Mouse (Mus musculus): ENCODE data around the gene Slc9a8. TPM values are rescaled to one million over a fixed set of nuclear protein-coding genes. Genes with fewer than 3 reads are reported as not detected.
A peak's percentile ranks its signal among the peaks of the same experiment; 100 is the strongest.

Gene Slc9a8
- total and polyA plus RNA-seq, 3 experiments = 16.7 to 25.8 TPM; not detected in 1

GRCm38 (mm10) chr2:167424040-167424439, 2.5 kb downstream of the Slc9a8 start:
- Histone ChIP-seq H3K4me3 (ENCODE audit: control insufficient read depth in 1 of 2, insufficient read depth in 1 of 2, low read depth in 2 of 2, low read length in 2 of 2) (no peak overlapping the region), H3K36me3 (ENCODE audit: control insufficient read depth in 1 of 2, insufficient read depth in 2 of 2, low read length in 2 of 2) (peaks cover 23 to 33% of the 10 kb centered on the region in 2 experiments)

GRCm38 (mm10) chr2:167424516-167424915, 3.0 kb downstream of the Slc9a8 start:
- TF ChIP-seq RCOR1 (IDR thresholded peaks at IDR 0.05; ENCODE audit: low read depth, low read length) = no peak
- TF ChIP-seq GATA1 (IDR thresholded peaks at IDR 0.05; ENCODE audit: low read depth, low read length) = no peak
- 0 out of 2 replicates have a peak, but pooled peaks have one; percentile 21 for TF ChIP-seq MAX (IDR thresholded peaks at IDR 0.05; ENCODE audit: low read length)
- TF ChIP-seq SIN3A (IDR thresholded peaks at IDR 0.05; ENCODE audit: low read length) = no peak; the same call in 1 of the 2 replicates
- no peak for TF ChIP-seq MEF2A (IDR thresholded peaks at IDR 0.05; ENCODE audit: extremely low read depth, insufficient replicate concordance, low read depth, low read length, poor library complexity, severe bottlenecking)
- peak; percentile 50; the same call in 1 of the 2 replicates for TF ChIP-seq USF1 (IDR thresholded peaks at IDR 0.05; ENCODE audit: low read depth, low read length)
- no peak overlapping the region for H3K9ac ChIP-seq (ENCODE audit: control insufficient read depth, low read depth, low read length, poor library complexity, severe bottlenecking)
- no peaks in the 10 kb centered on the region for H3K9me3 ChIP-seq (replicated peaks; ENCODE audit: insufficient read depth, low read length)
- peaks cover 28% of the 10 kb centered on the region for H3K79me2 ChIP-seq (ENCODE audit: control insufficient read depth, insufficient read depth, low read length, poor library complexity)
- peaks cover 23 to 33% of the 10 kb centered on the region in 2 experiments for H3K36me3 ChIP-seq (ENCODE audit: control insufficient read depth in 1 of 2, insufficient read depth in 2 of 2, low read length in 2 of 2)
- H3K27me3 ChIP-seq (ENCODE audit: control insufficient read depth in 1 of 2, insufficient read depth in 2 of 2, low read length in 2 of 2) = no peaks in the 10 kb centered on the region
- peaks cover 5 to 16% of the 10 kb centered on the region in 2 experiments; a peak in 3 of 4 replicates for H3K4me1 ChIP-seq (ENCODE audit: control insufficient read depth in 1 of 2, insufficient read depth in 2 of 2, low read length in 2 of 2)
- no peak overlapping the region for H3K4me3 ChIP-seq (ENCODE audit: control insufficient read depth in 1 of 2, insufficient read depth in 1 of 2, low read depth in 2 of 2, low read length in 2 of 2)
- H3K27ac ChIP-seq (ENCODE audit: control insufficient read depth, low read depth, low read length) = no peak overlapping the region
- DNase-seq (ENCODE audit: low read depth, low spot score) = peak; percentile 24

More at GRCm38 (mm10) chr2:167424040-167424439, 2.5 kb downstream of the Slc9a8 start:
- Histone ChIP-seq H3K9ac (ENCODE audit: control insufficient read depth, low read depth, low read length, poor library complexity, severe bottlenecking) (no peak overlapping the region), H3K27ac (ENCODE audit: control insufficient read depth, low read depth, low read length) (no peak overlapping the region), H3K27me3 (ENCODE audit: control insufficient read depth in 1 of 2, insufficient read depth in 2 of 2, low read length in 2 of 2) (no peaks in the 10 kb centered on the region), H3K4me1 (ENCODE audit: control insufficient read depth in 1 of 2, insufficient read depth in 2 of 2, low read length in 2 of 2) (peaks cover 5 to 16% of the 10 kb centered on the region in 2 experiments; a peak in 3 of 4 replicates), H3K79me2 (ENCODE audit: control insufficient read depth, insufficient read depth, low read length, poor library complexity) (peaks cover 28% of the 10 kb centered on the region), H3K9me3 (replicated peaks; ENCODE audit: insufficient read depth, low read length) (no peaks in the 10 kb centered on the region)
- DNase-seq (ENCODE audit: low read depth, low spot score) = no peak
- TF ChIP-seq E2F4 (IDR thresholded peaks at IDR 0.05; ENCODE audit: borderline replicate concordance, low read depth, low read length) (no peak), CTCF (IDR thresholded peaks at IDR 0.05 in 2 of 3, conservative IDR thresholded peaks at IDR 0.05 in 1 of 3; ENCODE audit: control insufficient read depth in 1 of 3, insufficient read depth in 1 of 3, low read depth in 2 of 3, low read length in 3 of 3, poor library complexity in 1 of 3, severe bottlenecking in 1 of 3) (no peak), ZKSCAN1 (IDR thresholded peaks at IDR 0.05; ENCODE audit: low read depth, low read length) (no peak), POLR2A (IDR thresholded peaks at IDR 0.05; ENCODE audit: control insufficient read depth in 1 of 2, insufficient read depth in 1 of 2, low read depth in 1 of 2, low read length in 2 of 2, poor library complexity in 1 of 2) (no peak), MAFK (IDR thresholded peaks at IDR 0.05; ENCODE audit: borderline replicate concordance, low read depth, low read length) (no peak), POLR2AphosphoS2 (IDR thresholded peaks at IDR 0.05; ENCODE audit: low read length) (no peak), RAD21 (IDR thresholded peaks at IDR 0.05; ENCODE audit: low read depth, low read length) (no peak), SIN3A (IDR thresholded peaks at IDR 0.05; ENCODE audit: low read length) (no peak), KAT2A (conservative IDR thresholded peaks at IDR 0.05; ENCODE audit: low read depth, low read length) (no peak), MAX (IDR thresholded peaks at IDR 0.05; ENCODE audit: low read length) (no peak), BHLHE40 (IDR thresholded peaks at IDR 0.05; ENCODE audit: borderline replicate concordance, low read depth, low read length) (no peak), TBP (IDR thresholded peaks at IDR 0.05; ENCODE audit: low read depth, low read length) (no peak), HCFC1 (IDR thresholded peaks at IDR 0.05; ENCODE audit: low read depth, low read length) (no peak), USF1 (IDR thresholded peaks at IDR 0.05; ENCODE audit: low read depth, low read length) (no peak), GABPA (IDR thresholded peaks at IDR 0.05; ENCODE audit: low read depth, low read length) (no peak), MYB (IDR thresholded peaks at IDR 0.05; ENCODE audit: low read depth, low read length) (no peak), NRF1 (IDR thresholded peaks at IDR 0.05; ENCODE audit: insufficient read depth, low read depth, low read length, poor library complexity, severe bottlenecking) (no peak)
